Mouse (Mus musculus) kidney, postnatal 25 days (tissue): ENCODE measurements around the gene Ptprt.
A peak's percentile ranks its signal among the peaks of the same experiment; 100 is the strongest.

Source experiments
- DNase-seq, 2 experiments: peaks; one replicate each; pipeline ENCODE4 v3.0.0; 2021; ENCODE audit warnings: mixed read lengths in 2 of 2

Gene Ptprt

GRCm38 (mm10) chr2:162660941-162661386, at the start of gene Ptprt:
Ptprt (minus strand) TSS chr2:162661147.
- no peak for DNase-seq

DNA sequence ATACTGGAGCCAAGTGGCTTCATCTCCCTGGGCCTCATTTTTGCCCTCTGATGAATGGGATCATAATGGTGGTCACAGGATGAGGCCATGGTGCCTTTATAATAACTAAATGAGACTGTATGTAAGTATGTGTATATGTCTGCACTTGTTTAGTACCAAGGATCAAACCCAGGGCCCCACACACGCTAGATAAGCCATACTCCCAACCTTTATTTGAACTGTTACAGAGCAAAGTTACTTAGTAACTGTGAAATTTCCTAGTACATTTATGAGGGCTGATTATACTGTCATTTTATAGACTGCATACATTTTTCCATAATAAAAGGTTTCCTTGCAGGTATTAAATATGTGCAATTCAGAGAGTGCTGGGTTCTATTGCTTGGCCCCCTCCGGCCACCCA, 49.5 kb upstream of the Ptprt start:
- DNase-seq: no peak

DNA sequence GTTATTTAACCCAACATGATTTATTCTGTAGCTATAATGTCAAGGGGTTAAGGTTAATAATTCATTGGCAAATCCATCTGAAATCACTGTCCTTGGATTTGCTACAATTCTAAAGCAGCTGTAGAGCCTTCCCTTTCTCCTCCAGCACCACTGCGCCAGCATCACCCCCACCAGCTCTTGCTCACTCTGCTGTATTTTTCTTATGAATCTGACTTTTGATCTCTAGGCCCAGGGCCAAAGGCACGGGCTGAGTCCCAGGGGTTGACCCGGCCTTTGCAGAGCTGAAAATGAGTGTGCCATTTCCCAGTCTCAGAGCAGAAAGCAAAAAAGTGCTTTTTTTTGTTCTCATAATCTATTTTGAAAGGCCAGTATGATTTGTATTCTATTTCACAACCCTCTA, 38.7 kb upstream of the Ptprt start:
- DNase-seq: peak; percentile 75 to 87

- DNase-seq: no peak
Observed at GRCm38 (mm10) chr2:162699036-162699435, 38.1 kb upstream of the Ptprt start.

DNA sequence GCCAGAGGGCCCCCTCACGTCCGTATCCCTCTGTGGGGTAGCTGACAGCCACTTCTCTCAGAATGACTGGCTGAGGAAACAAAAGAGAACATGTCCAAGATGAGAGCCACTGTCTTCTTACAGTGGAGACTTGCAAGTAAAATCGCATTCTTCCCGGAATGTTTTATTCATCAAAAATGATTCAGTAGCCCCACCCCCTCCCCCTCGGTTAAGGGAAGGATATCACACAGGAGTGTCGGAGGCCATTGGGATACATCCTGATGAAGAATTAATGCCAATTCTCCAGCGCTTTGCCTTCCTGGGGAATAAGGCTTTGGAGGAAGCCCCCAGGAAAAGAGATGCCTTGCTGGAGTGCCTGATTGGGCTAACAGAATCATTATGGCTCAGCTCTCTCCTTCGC, 37.1 kb upstream of the Ptprt start:
- DNase-seq: no peak

- no peak for DNase-seq
Observed at GRCm38 (mm10) chr2:162697151-162697550, 36.2 kb upstream of the Ptprt start.

DNA sequence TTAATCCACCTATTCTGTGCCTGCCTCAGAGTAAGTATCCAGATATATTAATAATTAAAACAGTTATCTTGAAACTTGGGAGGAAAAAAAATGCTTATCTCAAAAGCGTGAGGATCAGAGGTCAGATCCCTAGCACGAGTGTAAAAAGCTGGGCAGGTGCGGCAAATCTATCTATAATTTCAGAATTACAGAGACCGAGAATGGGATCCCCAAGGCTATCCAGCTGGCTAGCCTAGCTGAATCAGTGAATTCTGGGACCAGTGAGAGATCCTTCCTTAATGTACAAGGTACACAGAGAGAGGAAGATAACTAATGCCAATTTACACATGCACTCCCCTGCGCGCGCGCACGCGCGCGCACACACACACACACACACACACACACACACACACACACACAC, 31.2 kb upstream of the Ptprt start:
- no peak for DNase-seq

DNA sequence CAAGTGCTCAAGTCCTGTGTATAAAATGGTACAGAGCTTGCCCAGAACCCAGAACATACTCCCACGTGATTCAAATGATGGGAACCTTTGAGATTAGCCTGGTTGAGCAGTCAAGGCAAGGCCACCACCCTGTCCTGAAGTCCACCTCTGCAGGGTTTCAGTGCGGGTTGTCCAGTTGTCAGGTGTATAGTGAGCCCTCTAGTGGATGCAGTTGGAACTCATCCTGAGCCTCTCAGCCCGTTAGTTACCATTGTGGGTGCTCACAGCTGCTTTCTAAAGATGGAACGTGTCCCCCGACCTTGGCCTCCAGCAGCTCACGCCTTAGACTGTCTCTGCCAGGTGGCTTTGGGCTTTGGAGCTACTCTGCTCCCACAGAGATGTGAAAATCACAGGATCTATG, 21.7 kb upstream of the Ptprt start:
- DNase-seq: peak; percentile 42 to 68

- DNase-seq: no peak
Observed at GRCm38 (mm10) chr2:162662431-162662970, 1.6 kb upstream of the Ptprt start.

GRCm38 (mm10) chr2:162661733-162662132, 786 bp upstream of the Ptprt start:
- no peak for DNase-seq

DNA sequence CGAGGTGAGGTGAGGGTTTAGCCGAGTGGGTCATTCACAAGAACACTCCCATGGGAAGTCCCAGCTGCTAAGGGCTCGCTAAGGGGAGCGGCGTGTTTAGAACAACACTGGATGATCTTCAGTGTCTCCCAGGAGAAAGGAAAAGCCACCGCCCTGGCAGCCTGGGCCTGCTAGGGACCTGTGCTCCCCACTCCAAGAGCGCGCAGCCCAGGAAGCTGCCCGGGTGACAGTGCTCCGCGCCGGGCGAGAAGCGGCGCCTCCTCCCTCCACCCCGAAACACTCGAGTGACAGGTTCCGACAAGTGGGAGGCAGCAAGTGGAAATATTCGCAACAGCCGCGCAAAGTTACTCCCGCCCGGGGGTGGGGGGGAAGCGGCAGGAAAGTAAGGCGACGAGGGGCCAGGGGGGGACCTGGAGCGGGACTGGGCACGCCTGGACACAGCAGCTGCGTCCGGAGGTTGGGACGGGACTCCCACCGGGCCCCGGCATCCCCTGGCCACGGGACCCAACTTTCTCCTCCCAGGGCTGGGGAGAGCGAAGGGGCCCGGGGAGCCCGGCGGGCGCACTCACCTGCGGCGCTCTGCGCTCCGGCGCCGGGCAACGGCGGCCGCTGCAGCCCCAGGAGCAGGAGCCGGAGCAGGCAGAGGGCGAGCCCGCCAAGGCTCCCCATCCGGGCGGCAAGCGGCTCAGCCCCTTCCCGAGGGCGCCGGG, 561 bp downstream of the Ptprt start:
- DNase-seq: no peak

DNA sequence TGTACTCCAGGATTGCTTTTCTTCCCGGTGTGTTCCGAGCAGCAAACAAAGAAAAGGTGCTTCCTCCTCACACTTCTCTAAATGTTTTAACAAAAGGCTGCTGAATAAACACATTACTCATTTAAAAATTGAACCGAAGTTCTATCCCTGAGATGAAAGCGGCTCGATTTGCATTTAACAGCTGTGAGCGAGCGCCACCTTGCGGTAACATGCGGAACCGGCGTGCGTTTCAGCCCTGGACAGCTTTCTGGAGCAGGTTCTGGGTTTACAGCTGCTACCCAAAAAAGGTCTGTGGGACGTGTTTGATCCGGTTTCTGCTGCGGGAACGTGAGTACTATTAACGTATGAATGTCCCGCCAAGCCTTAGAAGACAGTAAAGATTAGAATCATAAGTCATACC, 1.9 kb downstream of the Ptprt start:
- DNase-seq: peak; percentile 73 to 82

- no peak for DNase-seq
Observed at GRCm38 (mm10) chr2:162657541-162657940, 3.4 kb downstream of the Ptprt start.

- DNase-seq: no peak
Observed at GRCm38 (mm10) chr2:162654416-162654815, 6.5 kb downstream of the Ptprt start.

DNA sequence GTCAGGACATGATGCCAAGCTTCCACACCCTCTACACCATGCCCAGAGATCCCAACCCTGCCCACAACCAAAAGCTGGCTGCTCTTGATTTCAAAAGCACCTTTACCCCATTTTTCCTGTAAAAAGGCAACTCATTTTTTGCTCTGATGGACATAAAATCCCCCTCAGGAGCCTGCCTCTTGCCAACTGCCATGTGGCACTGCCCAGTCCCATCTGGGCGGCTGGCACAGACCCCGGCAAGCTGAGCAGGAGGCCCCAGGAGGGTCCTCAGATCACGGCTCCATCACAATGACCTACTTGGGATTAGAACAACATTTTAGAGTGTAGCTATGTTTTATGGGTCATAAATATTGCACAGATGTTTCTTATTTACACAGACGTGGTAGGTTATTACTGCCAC, 22.3 kb downstream of the Ptprt start:
- no peak for DNase-seq

DNA sequence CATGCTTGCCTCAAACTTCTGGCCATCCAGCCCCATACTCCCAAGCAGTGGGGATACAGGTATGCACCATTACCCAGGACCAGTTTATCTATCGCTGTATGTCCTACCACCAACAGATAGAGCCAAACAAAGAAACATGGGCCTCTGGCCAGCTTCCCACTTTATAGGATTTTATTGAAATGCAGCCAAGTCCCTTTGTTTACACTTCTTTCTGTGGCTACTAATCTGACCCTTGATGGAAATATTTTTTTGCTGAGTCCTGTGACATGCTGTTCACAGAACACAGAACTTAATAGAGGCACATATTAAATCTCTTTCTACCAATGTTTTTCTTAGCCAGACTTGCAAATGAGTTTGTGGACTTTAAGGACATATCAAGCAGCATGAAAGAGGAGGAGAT, 23.4 kb downstream of the Ptprt start:
- no peak for DNase-seq

GRCm38 (mm10) chr2:162636387-162637009, 24.4 kb downstream of the Ptprt start:
- no peak for DNase-seq

GRCm38 (mm10) chr2:162634901-162635300, 26.0 kb downstream of the Ptprt start:
- DNase-seq: no peak

GRCm38 (mm10) chr2:162626076-162626475, 34.9 kb downstream of the Ptprt start:
- DNase-seq: no peak

DNA sequence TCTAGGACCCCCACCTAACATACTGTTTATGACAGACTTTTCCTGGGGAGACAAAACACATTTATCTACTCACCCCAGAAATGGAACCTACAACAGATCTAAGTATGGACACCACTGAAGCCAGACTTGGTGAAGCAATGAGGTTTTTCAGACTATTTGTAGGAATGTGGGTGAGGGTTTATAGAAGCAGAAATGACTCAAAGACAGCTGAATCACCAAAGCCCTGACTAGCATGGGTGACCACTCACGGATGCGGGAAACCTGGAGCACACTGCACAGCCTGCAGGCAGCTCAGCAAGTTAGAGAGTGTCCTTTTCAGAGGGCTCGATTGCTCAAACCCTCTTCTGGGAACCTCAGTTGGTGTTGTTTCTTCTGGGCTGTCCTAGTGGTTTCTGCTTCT, 36.2 kb downstream of the Ptprt start:
- no peak for DNase-seq

DNA sequence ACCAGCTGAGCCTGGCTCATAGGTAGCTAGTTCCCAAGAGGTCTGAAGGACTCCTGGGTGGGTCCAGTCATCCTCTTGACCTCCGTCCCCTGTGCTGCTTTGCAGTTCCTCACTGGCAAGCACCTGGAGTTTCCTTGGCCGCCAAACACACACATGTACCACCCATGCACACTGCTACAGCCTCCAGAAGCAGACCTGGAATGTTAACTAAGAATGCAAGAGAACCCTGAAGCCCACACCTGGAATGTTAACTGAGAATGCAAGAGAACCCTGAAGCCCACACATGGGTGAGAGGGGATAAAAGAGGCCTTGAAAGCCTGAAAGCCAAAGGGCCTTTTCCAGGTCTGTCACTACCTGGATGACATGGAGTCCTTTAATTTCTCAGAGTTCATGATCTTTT, 46.7 kb downstream of the Ptprt start:
- DNase-seq: no peak

- DNase-seq: no peak
Observed at GRCm38 (mm10) chr2:162613480-162613879, 47.5 kb downstream of the Ptprt start.

DNA sequence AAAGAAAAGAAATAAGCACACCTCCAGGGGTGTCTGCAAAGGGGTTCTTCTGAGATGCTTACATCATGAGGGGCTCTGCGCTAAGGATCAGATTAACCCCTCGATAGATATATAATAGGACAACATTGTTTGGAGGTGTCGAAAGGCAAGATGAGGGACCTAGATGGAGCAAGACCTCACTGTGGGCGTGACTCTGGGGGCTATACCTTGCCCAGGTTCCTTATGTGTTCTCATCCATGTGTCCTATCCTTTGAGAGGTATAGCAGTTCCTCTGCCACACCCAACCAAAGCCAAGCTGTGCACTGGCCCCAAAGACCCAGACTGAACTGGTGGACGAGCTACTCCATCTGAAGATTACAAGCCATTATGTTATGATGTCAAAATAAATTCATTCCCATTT, 58.2 kb downstream of the Ptprt start:
- DNase-seq: no peak

- no peak for DNase-seq
Observed at GRCm38 (mm10) chr2:162591388-162591787, 69.6 kb downstream of the Ptprt start.
